Mouse (Mus musculus) brain, embryonic 18.5 days (tissue): ENCODE data around the gene Mob3b.

Source experiments
- DNase-seq: peaks from one replicate; pipeline ENCODE4 v3.0.0-alpha.2; 2012; ENCODE audit warnings: low read depth, low spot score

The Mob3b gene

GRCm38 (mm10) chr4:35065075-35065838 lies 92.0 kb downstream of the Mob3b start:
- DNase-seq = no peak

GRCm38 (mm10) chr4:35063146-35063719 lies 94.1 kb downstream of the Mob3b start:
- no peak for DNase-seq

GRCm38 (mm10) chr4:35060964-35061363 lies 96.3 kb downstream of the Mob3b start:
- no peak for DNase-seq

- DNase-seq = no peak
Observed at GRCm38 (mm10) chr4:35060401-35060800, 96.9 kb downstream of the Mob3b start.

GRCm38 (mm10) chr4:35054362-35054761 lies 102.9 kb downstream of the Mob3b start:
- no peak for DNase-seq

GRCm38 (mm10) chr4:35052174-35052942 lies 104.9 kb downstream of the Mob3b start:
- no peak for DNase-seq

GRCm38 (mm10) chr4:35051152-35051551 lies 106.1 kb downstream of the Mob3b start:
- DNase-seq = no peak

GRCm38 (mm10) chr4:35049742-35050058 lies 107.6 kb downstream of the Mob3b start:
- DNase-seq = no peak

GRCm38 (mm10) chr4:35049036-35049741 lies 108.1 kb downstream of the Mob3b start:
- no peak for DNase-seq

GRCm38 (mm10) chr4:35040896-35041295 lies 116.4 kb downstream of the Mob3b start:
- no peak for DNase-seq

GRCm38 (mm10) chr4:35040306-35040705 lies 117.0 kb downstream of the Mob3b start:
- no peak for DNase-seq

GRCm38 (mm10) chr4:35037824-35038223 lies 119.5 kb downstream of the Mob3b start:
- no peak for DNase-seq

- DNase-seq = no peak
Observed at GRCm38 (mm10) chr4:35034504-35035290, 122.6 kb downstream of the Mob3b start.

- DNase-seq = no peak
Observed at GRCm38 (mm10) chr4:35032758-35033157, 124.5 kb downstream of the Mob3b start.

GRCm38 (mm10) chr4:35031623-35032022 lies 125.7 kb downstream of the Mob3b start:
- DNase-seq = no peak

GRCm38 (mm10) chr4:35031141-35031540 lies 126.1 kb downstream of the Mob3b start:
- no peak for DNase-seq

GRCm38 (mm10) chr4:35018416-35018815 lies 138.9 kb downstream of the Mob3b start:
- no peak for DNase-seq

GRCm38 (mm10) chr4:35012401-35013307 lies 144.6 kb downstream of the Mob3b start:
- no peak for DNase-seq

GRCm38 (mm10) chr4:35006541-35007260 lies 150.6 kb downstream of the Mob3b start:
- no peak for DNase-seq

- DNase-seq = no peak
Observed at GRCm38 (mm10) chr4:35006056-35006455, 151.2 kb downstream of the Mob3b start.
